Mouse (Mus musculus): ENCODE data around the gene Pramef12. TPM values are rescaled to one million over a fixed set of nuclear protein-coding genes. Genes with fewer than 3 reads are reported as not detected.

Gene Pramef12
- polyA plus RNA-seq (2011; ENCODE audit: insufficient read depth, insufficient read length, low read depth, missing spikeins) = 33.3 and 36.0 TPM in 2 replicates

- Histone ChIP-seq H3K27ac (ENCODE audit: insufficient read depth, low read length) (no peak within 1 kb of the TSS), H3K9me3 (replicated peaks; ENCODE audit: control insufficient read depth, insufficient read depth, low read length, poor library complexity, severe bottlenecking) (no peaks in the 10 kb centered on the region), H3K4me1 (ENCODE audit: control insufficient read depth, insufficient read depth, low read length) (no peaks in the 10 kb centered on the region), H3K4me3 (ENCODE audit: low read depth, low read length) (peak within 1 kb of the TSS; percentile 65), H3K9ac (ENCODE audit: low read depth, poor library complexity, severe bottlenecking) (peak within 1 kb of the TSS; percentile 54; the same call in 1 of the 2 replicates), H3K36me3 (ENCODE audit: control insufficient read depth, insufficient read depth, low read length, poor library complexity, severe bottlenecking) (no peaks in the 10 kb centered on the region), H3K27me3 (ENCODE audit: control insufficient read depth, insufficient read depth, low read length, poor library complexity, severe bottlenecking) (no peaks in the 10 kb centered on the region)
- no peak for TF ChIP-seq CTCF (IDR thresholded peaks at IDR 0.05; ENCODE audit: low read depth, low read length)
- no peak for TF ChIP-seq EP300 (IDR thresholded peaks at IDR 0.05; ENCODE audit: insufficient read depth, low read depth, low read length)
- no peak for TF ChIP-seq POLR2A (IDR thresholded peaks at IDR 0.05; ENCODE audit: insufficient read depth, low read length)
These were observed at the start of gene Pramef12 for GRCm38 (mm10) chr4:144408290-144408689. Gene Pramef12 (minus strand): TSS chr4:144408464.

GRCm38 (mm10) chr4:144453217-144453616 lies 45.0 kb upstream of the Pramef12 start, which contains the start of gene Gm9944:
Gene Gm9944 (minus strand): TSS chr4:144453317.
- Histone ChIP-seq H3K9ac (ENCODE audit: low read depth, poor library complexity, severe bottlenecking) (no peak within 1 kb of the TSS), H3K9me3 (replicated peaks; ENCODE audit: control insufficient read depth, insufficient read depth, low read length, poor library complexity, severe bottlenecking) (no peaks in the 10 kb centered on the region), H3K4me3 (ENCODE audit: low read depth, low read length) (no peak within 1 kb of the TSS), H3K4me1 (ENCODE audit: control insufficient read depth, insufficient read depth, low read length) (no peaks in the 10 kb centered on the region), H3K27ac (ENCODE audit: insufficient read depth, low read length) (no peak within 1 kb of the TSS), H3K27me3 (ENCODE audit: control insufficient read depth, insufficient read depth, low read length, poor library complexity, severe bottlenecking) (no peaks in the 10 kb centered on the region), H3K36me3 (ENCODE audit: control insufficient read depth, insufficient read depth, low read length, poor library complexity, severe bottlenecking) (no peaks in the 10 kb centered on the region)
- TF ChIP-seq EP300 (IDR thresholded peaks at IDR 0.05; ENCODE audit: insufficient read depth, low read depth, low read length) (no peak), CTCF (IDR thresholded peaks at IDR 0.05; ENCODE audit: low read depth, low read length) (no peak), POLR2A (IDR thresholded peaks at IDR 0.05; ENCODE audit: insufficient read depth, low read length) (no peak)

- no peak overlapping the region for H3K4me3 ChIP-seq (ENCODE audit: low read depth, low read length)
- no peaks in the 10 kb centered on the region for H3K9me3 ChIP-seq (replicated peaks; ENCODE audit: control insufficient read depth, insufficient read depth, low read length, poor library complexity, severe bottlenecking)
- no peaks in the 10 kb centered on the region for H3K36me3 ChIP-seq (ENCODE audit: control insufficient read depth, insufficient read depth, low read length, poor library complexity, severe bottlenecking)
- H3K4me1 ChIP-seq (ENCODE audit: control insufficient read depth, insufficient read depth, low read length) = no peaks in the 10 kb centered on the region
- H3K27me3 ChIP-seq (ENCODE audit: control insufficient read depth, insufficient read depth, low read length, poor library complexity, severe bottlenecking) = no peaks in the 10 kb centered on the region
- TF ChIP-seq POLR2A (IDR thresholded peaks at IDR 0.05; ENCODE audit: insufficient read depth, low read length) = no peak
- no peak for TF ChIP-seq CTCF (IDR thresholded peaks at IDR 0.05; ENCODE audit: low read depth, low read length)
- no peak for TF ChIP-seq EP300 (IDR thresholded peaks at IDR 0.05; ENCODE audit: insufficient read depth, low read depth, low read length)
- H3K27ac ChIP-seq (ENCODE audit: insufficient read depth, low read length) = no peak overlapping the region
- H3K9ac ChIP-seq (ENCODE audit: low read depth, poor library complexity, severe bottlenecking) = no peak overlapping the region
These were observed 40.3 kb upstream of the Pramef12 start for GRCm38 (mm10) chr4:144448546-144448945.

GRCm38 (mm10) chr4:144441582-144441981 lies 33.3 kb upstream of the Pramef12 start:
- Histone ChIP-seq H3K9me3 (replicated peaks; ENCODE audit: control insufficient read depth, insufficient read depth, low read length, poor library complexity, severe bottlenecking) (no peaks in the 10 kb centered on the region), H3K4me1 (ENCODE audit: control insufficient read depth, insufficient read depth, low read length) (no peaks in the 10 kb centered on the region), H3K27me3 (ENCODE audit: control insufficient read depth, insufficient read depth, low read length, poor library complexity, severe bottlenecking) (no peaks in the 10 kb centered on the region), H3K4me3 (ENCODE audit: low read depth, low read length) (no peak overlapping the region), H3K9ac (ENCODE audit: low read depth, poor library complexity, severe bottlenecking) (no peak overlapping the region), H3K27ac (ENCODE audit: insufficient read depth, low read length) (no peak overlapping the region), H3K36me3 (ENCODE audit: control insufficient read depth, insufficient read depth, low read length, poor library complexity, severe bottlenecking) (no peaks in the 10 kb centered on the region)
- TF ChIP-seq EP300 (IDR thresholded peaks at IDR 0.05; ENCODE audit: insufficient read depth, low read depth, low read length) = no peak
- no peak for TF ChIP-seq POLR2A (IDR thresholded peaks at IDR 0.05; ENCODE audit: insufficient read depth, low read length)
- no peak for TF ChIP-seq CTCF (IDR thresholded peaks at IDR 0.05; ENCODE audit: low read depth, low read length)

- Histone ChIP-seq H3K4me3 (ENCODE audit: low read depth, low read length) (no peak overlapping the region), H3K27me3 (ENCODE audit: control insufficient read depth, insufficient read depth, low read length, poor library complexity, severe bottlenecking) (no peaks in the 10 kb centered on the region), H3K27ac (ENCODE audit: insufficient read depth, low read length) (no peak overlapping the region), H3K9me3 (replicated peaks; ENCODE audit: control insufficient read depth, insufficient read depth, low read length, poor library complexity, severe bottlenecking) (no peaks in the 10 kb centered on the region), H3K36me3 (ENCODE audit: control insufficient read depth, insufficient read depth, low read length, poor library complexity, severe bottlenecking) (no peaks in the 10 kb centered on the region), H3K9ac (ENCODE audit: low read depth, poor library complexity, severe bottlenecking) (no peak overlapping the region), H3K4me1 (ENCODE audit: control insufficient read depth, insufficient read depth, low read length) (no peaks in the 10 kb centered on the region)
- TF ChIP-seq POLR2A (IDR thresholded peaks at IDR 0.05; ENCODE audit: insufficient read depth, low read length) = no peak
- no peak for TF ChIP-seq EP300 (IDR thresholded peaks at IDR 0.05; ENCODE audit: insufficient read depth, low read depth, low read length)
- TF ChIP-seq CTCF (IDR thresholded peaks at IDR 0.05; ENCODE audit: low read depth, low read length) = no peak
These were observed 32.8 kb upstream of the Pramef12 start for GRCm38 (mm10) chr4:144441095-144441494.

- no peak within 1 kb of the TSS for H3K4me3 ChIP-seq (ENCODE audit: low read depth, low read length)
- no peaks in the 10 kb centered on the region for H3K36me3 ChIP-seq (ENCODE audit: control insufficient read depth, insufficient read depth, low read length, poor library complexity, severe bottlenecking)
- TF ChIP-seq EP300 (IDR thresholded peaks at IDR 0.05; ENCODE audit: insufficient read depth, low read depth, low read length) (no peak), POLR2A (IDR thresholded peaks at IDR 0.05; ENCODE audit: insufficient read depth, low read length) (no peak), CTCF (IDR thresholded peaks at IDR 0.05; ENCODE audit: low read depth, low read length) (no peak)
- H3K9me3 ChIP-seq (replicated peaks; ENCODE audit: control insufficient read depth, insufficient read depth, low read length, poor library complexity, severe bottlenecking) = no peaks in the 10 kb centered on the region
- no peaks in the 10 kb centered on the region for H3K4me1 ChIP-seq (ENCODE audit: control insufficient read depth, insufficient read depth, low read length)
- H3K27ac ChIP-seq (ENCODE audit: insufficient read depth, low read length) = no peak within 1 kb of the TSS
- H3K9ac ChIP-seq (ENCODE audit: low read depth, poor library complexity, severe bottlenecking) = no peak within 1 kb of the TSS
- H3K27me3 ChIP-seq (ENCODE audit: control insufficient read depth, insufficient read depth, low read length, poor library complexity, severe bottlenecking) = no peaks in the 10 kb centered on the region
These were observed 30.4 kb upstream of the Pramef12 start, which contains the start of gene 1700012P22Rik for GRCm38 (mm10) chr4:144438672-144439071. Gene 1700012P22Rik (minus strand): TSS chr4:144438772.

Data from ES-Bruce4 (cell line).